Comparison of ENCODE assay signal across 8 mouse cellular contexts in the genomic region with DNA sequence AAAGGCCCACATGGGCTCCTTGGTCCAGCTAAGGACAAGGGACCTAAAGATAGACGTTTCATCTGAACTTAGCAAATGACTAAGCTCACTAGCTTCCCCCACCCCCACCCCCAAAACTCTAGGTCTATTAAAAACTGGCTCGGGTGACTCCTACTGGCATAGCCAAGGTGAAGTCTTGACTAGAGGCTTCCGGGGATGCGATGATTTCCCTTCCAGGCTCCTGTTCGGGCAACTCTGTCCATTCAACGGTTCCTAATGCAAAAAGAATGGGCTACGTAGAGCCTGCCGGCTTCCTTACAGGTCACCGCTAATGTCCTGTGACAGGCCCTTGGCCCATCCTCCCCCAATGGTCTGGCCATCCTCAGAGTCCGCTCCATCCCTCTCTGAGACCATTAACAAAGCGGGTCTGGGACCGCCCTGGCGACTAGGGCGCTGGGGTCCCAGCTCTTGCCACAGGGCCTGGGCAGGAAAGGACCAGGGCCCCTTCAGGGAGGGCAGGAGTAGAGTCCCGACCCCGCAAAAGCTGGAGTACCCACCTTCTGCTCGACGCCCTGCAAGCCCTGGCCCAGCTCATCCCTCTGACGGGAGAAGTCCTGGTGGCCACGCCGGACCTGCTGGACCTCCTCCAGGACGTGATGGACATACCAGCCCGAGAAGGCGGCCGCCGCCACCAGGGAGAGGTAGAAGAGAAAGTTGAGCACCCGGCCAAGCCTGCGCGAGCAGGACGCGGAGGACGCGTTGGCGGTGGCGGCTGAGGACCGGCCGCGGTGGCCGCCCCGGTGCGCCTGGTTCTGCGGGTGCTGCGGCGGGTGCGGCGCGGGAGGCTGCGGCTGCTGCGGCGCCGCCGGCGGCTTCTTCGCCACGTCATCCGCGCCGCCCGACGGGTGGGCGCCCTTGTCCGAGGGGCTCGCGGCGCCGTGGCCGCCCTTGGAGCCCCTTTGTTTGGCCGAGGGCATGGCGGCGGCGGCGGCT. TPM values are rescaled to one million over a fixed set of nuclear protein-coding genes. Genes with fewer than 3 reads are reported as not detected.
DNase-seq lines count a peak whose midpoint lies in the region; ATAC-seq and TF ChIP-seq lines count a peak whose summit lies in the region.

No protein-coding gene starts in this region.

- peak overlapping the region; percentile 78 for H3K4me3 ChIP-seq in forebrain, postnatal 0 days (ENCODE audit: low read depth, low read length)
- H3K4me3 ChIP-seq in hindbrain, embryonic 11.5 days (ENCODE audit: low read depth, low read length) = peak overlapping the region; percentile 97
- H3K4me3 ChIP-seq in limb, embryonic 10.5 days = peak overlapping the region; percentile 96
- peak overlapping the region; percentile 86 for H3K4me3 ChIP-seq in midbrain, embryonic 14.5 days (replicated peaks; ENCODE audit: low read depth, low read length)
- peak overlapping the region; percentile 82 for H3K4me3 ChIP-seq in stomach, postnatal 0 days (ENCODE audit: low read depth, low read length)

- no peaks in the 10 kb centered on the region for H3K9me3 ChIP-seq in forebrain, postnatal 0 days (ENCODE audit: low read length)
- H3K9me3 ChIP-seq in hindbrain, embryonic 11.5 days (ENCODE audit: control insufficient read depth, low read length) = no peaks in the 10 kb centered on the region
- H3K9me3 ChIP-seq in limb, embryonic 10.5 days (replicated peaks) = no peaks in the 10 kb centered on the region
- no peaks in the 10 kb centered on the region for H3K9me3 ChIP-seq in midbrain, embryonic 14.5 days (ENCODE audit: control insufficient read depth, low read length)
- H3K9me3 ChIP-seq in stomach, postnatal 0 days (ENCODE audit: control insufficient read depth, low read length) = no peaks in the 10 kb centered on the region

- DNase-seq in layer of hippocampus, postnatal 25 days (ENCODE audit: extremely low spot score in 1 of 2, low spot score in 1 of 2) = peak; percentile 35 to 42
- no peak for DNase-seq in layer of hippocampus, adult 9-10 months (ENCODE audit: low spot score)
- DNase-seq in cerebellum, adult 8-10 months = peak; percentile 70
- peak; percentile 57 for DNase-seq in forebrain, postnatal 0 days
- DNase-seq in hindbrain, embryonic 11.5 days (ENCODE audit: low spot score) = peak; percentile 71
- DNase-seq in limb, embryonic 10.5 days (ENCODE audit: low spot score) = peak; percentile 80
- peak; percentile 76 for DNase-seq in midbrain, embryonic 14.5 days
- DNase-seq in stomach, postnatal 0 days (ENCODE audit: low spot score) = peak; percentile 66

- WGBS in forebrain, postnatal 0 days = 6% methylated on average over 58 of the region's 72 CpGs
- under 1% methylated on average over 51 of the region's 72 CpGs for WGBS in hindbrain, embryonic 11.5 days
- under 1% methylated on average over 71 of the region's 72 CpGs for WGBS in limb, embryonic 10.5 days
- under 1% methylated on average over 71 of the region's 72 CpGs for WGBS in midbrain, embryonic 14.5 days
- 1% methylated on average over 58 of the region's 72 CpGs for WGBS in stomach, postnatal 0 days

- no peak for TF ChIP-seq EP300 in stomach, postnatal 0 days (optimal IDR thresholded peaks at IDR 0.05)

- H3K9ac ChIP-seq in forebrain, postnatal 0 days = peak overlapping the region; percentile 85
- peak overlapping the region; percentile 98 for H3K9ac ChIP-seq in hindbrain, embryonic 11.5 days (ENCODE audit: low read depth, low read length)
- peak overlapping the region; percentile 96 for H3K9ac ChIP-seq in midbrain, embryonic 14.5 days (replicated peaks; ENCODE audit: low read length)
- H3K9ac ChIP-seq in stomach, postnatal 0 days (ENCODE audit: low read length) = peak overlapping the region; percentile 94

- no peaks in the 10 kb centered on the region for H3K27me3 ChIP-seq in forebrain, postnatal 0 days (ENCODE audit: insufficient read depth, low read length)
- H3K27me3 ChIP-seq in hindbrain, embryonic 11.5 days (ENCODE audit: control insufficient read depth, insufficient read depth, low read length) = no peaks in the 10 kb centered on the region
- no peaks in the 10 kb centered on the region for H3K27me3 ChIP-seq in limb, embryonic 10.5 days (ENCODE audit: low read depth, poor library complexity, severe bottlenecking)
- H3K27me3 ChIP-seq in midbrain, embryonic 14.5 days (ENCODE audit: control insufficient read depth, insufficient read depth, low read length) = no peaks in the 10 kb centered on the region
- no peaks in the 10 kb centered on the region for H3K27me3 ChIP-seq in stomach, postnatal 0 days (ENCODE audit: control insufficient read depth, insufficient read depth, low read length)

- ATAC-seq in forebrain, postnatal 0 days = peak; percentile 59
- peak; percentile 64 for ATAC-seq in hindbrain, embryonic 11.5 days (ENCODE audit: low FRiP score)
- peak; percentile 53 for ATAC-seq in midbrain, embryonic 14.5 days (ENCODE audit: low FRiP score, low TSS enrichment)
- ATAC-seq in stomach, postnatal 0 days (ENCODE audit: low FRiP score, low TSS enrichment) = peak; percentile 20; the same call in 1 of the 2 replicates

- H3K4me1 ChIP-seq in forebrain, postnatal 0 days (ENCODE audit: insufficient read depth) = peaks cover 19% of the 10 kb centered on the region
- H3K4me1 ChIP-seq in hindbrain, embryonic 11.5 days (replicated peaks; ENCODE audit: control insufficient read depth, insufficient read depth, low read length) = peaks cover 14% of the 10 kb centered on the region
- peaks cover 37% of the 10 kb centered on the region for H3K4me1 ChIP-seq in limb, embryonic 10.5 days
- peaks cover 25% of the 10 kb centered on the region for H3K4me1 ChIP-seq in midbrain, embryonic 14.5 days (ENCODE audit: control insufficient read depth, insufficient read depth, low read length)
- H3K4me1 ChIP-seq in stomach, postnatal 0 days (replicated peaks; ENCODE audit: control insufficient read depth, insufficient read depth) = peaks cover 15% of the 10 kb centered on the region

- H3K27ac ChIP-seq in forebrain, postnatal 0 days (ENCODE audit: low read depth, low read length) = peak overlapping the region; percentile 83
- H3K27ac ChIP-seq in hindbrain, embryonic 11.5 days (ENCODE audit: low read depth, low read length) = peak overlapping the region; percentile 95
- peak overlapping the region; percentile 98 for H3K27ac ChIP-seq in limb, embryonic 10.5 days
- H3K27ac ChIP-seq in midbrain, embryonic 14.5 days (replicated peaks; ENCODE audit: low read depth, low read length) = peak overlapping the region; percentile 89
- H3K27ac ChIP-seq in stomach, postnatal 0 days (replicated peaks) = peak overlapping the region; percentile 94

- no peak for TF ChIP-seq CTCF in forebrain, postnatal 0 days (IDR thresholded peaks at IDR 0.05; ENCODE audit: low read depth)
- TF ChIP-seq CTCF in stomach, postnatal 0 days (IDR thresholded peaks at IDR 0.05; ENCODE audit: low read depth) = peak; percentile 24; the same call in 1 of the 2 replicates

- peak overlapping the region; percentile 83 for H3K4me2 ChIP-seq in forebrain, postnatal 0 days (ENCODE audit: low read depth)
- H3K4me2 ChIP-seq in hindbrain, embryonic 11.5 days (replicated peaks; ENCODE audit: low read depth, low read length) = peak overlapping the region; percentile 71
- peak overlapping the region; percentile 60 for H3K4me2 ChIP-seq in midbrain, embryonic 14.5 days (ENCODE audit: low read length)
- H3K4me2 ChIP-seq in stomach, postnatal 0 days (replicated peaks; ENCODE audit: low read depth) = peak overlapping the region; percentile 93

- H3K36me3 ChIP-seq in forebrain, postnatal 0 days (ENCODE audit: insufficient read depth) = peaks cover 2% of the 10 kb centered on the region
- no peaks in the 10 kb centered on the region; the same call in 1 of the 2 replicates for H3K36me3 ChIP-seq in hindbrain, embryonic 11.5 days (ENCODE audit: control insufficient read depth, insufficient read depth, low read length)
- H3K36me3 ChIP-seq in limb, embryonic 10.5 days = peaks cover 40% of the 10 kb centered on the region
- peaks cover 8% of the 10 kb centered on the region for H3K36me3 ChIP-seq in midbrain, embryonic 14.5 days (ENCODE audit: control insufficient read depth, insufficient read depth, low read length)
- H3K36me3 ChIP-seq in stomach, postnatal 0 days (ENCODE audit: control insufficient read depth, insufficient read depth, low read length) = 0 out of 2 replicates have a peak, but pooled peaks cover 3% of the 10 kb centered on the region

RNA-seq across cellular contexts. Expression of a gene that starts 0.7 kb away (rescaled TPM):
- total RNA-seq in layer of hippocampus, postnatal 25 days (2021) = 10 to 100 TPM; 19.2 to 21.9 TPM
- 49.1 and 66.3 TPM in 2 replicates for total RNA-seq in forebrain, postnatal 0 days (2014; rRNA removed)
- polyA plus RNA-seq in forebrain, postnatal 0 days (2015; fragmentation: Nextera tagmentation; extraction: Ambion mirVana) = 39.9 and 50.1 TPM in 2 replicates
- polyA plus RNA-seq in hindbrain, embryonic 11.5 days (2014; fragmentation: Nextera tagmentation; extraction: Ambion mirVana) = 90.8 and 91.1 TPM in 2 replicates
- polyA plus RNA-seq in limb, embryonic 10.5 days (2016; fragmentation: Nextera tagmentation; extraction: Ambion mirVana) = 53.6 and 63.3 TPM in 2 replicates
- polyA plus RNA-seq in midbrain, embryonic 14.5 days (2014; fragmentation: Nextera tagmentation; extraction: Ambion mirVana) = 57.2 and 71.5 TPM in 2 replicates
- polyA plus RNA-seq in stomach, postnatal 0 days (2015; fragmentation: Nextera tagmentation; extraction: Ambion mirVana) = 55.7 and 59.2 TPM in 2 replicates

RNA-seq across cellular contexts. Expression of a gene that starts 43.2 kb away (rescaled TPM):
- total RNA-seq in layer of hippocampus, postnatal 25 days (2021) = 10 to 100 TPM; 27.0 to 28.1 TPM
- total RNA-seq in forebrain, postnatal 0 days (2014; rRNA removed) = 14.3 and 20.1 TPM in 2 replicates
- polyA plus RNA-seq in forebrain, postnatal 0 days (2015; fragmentation: Nextera tagmentation; extraction: Ambion mirVana) = 21.6 and 24.9 TPM in 2 replicates
- 11.5 and 13.0 TPM in 2 replicates for polyA plus RNA-seq in hindbrain, embryonic 11.5 days (2014; fragmentation: Nextera tagmentation; extraction: Ambion mirVana)
- 1.2 and 4.2 TPM in 2 replicates for polyA plus RNA-seq in limb, embryonic 10.5 days (2016; fragmentation: Nextera tagmentation; extraction: Ambion mirVana)
- polyA plus RNA-seq in midbrain, embryonic 14.5 days (2014; fragmentation: Nextera tagmentation; extraction: Ambion mirVana) = 17.3 and 22.1 TPM in 2 replicates
- 16.3 and 19.5 TPM in 2 replicates for polyA plus RNA-seq in stomach, postnatal 0 days (2015; fragmentation: Nextera tagmentation; extraction: Ambion mirVana)
